Mouse (Mus musculus): Measurements from ENCODE around the gene Gm20458. TPM values are rescaled to one million over a fixed set of nuclear protein-coding genes. Genes with fewer than 3 reads are reported as not detected.

Gm20458 gene
- total and polyA plus RNA-seq, 2 experiments from 2014 or later: 6.9 to 15.0 TPM

- WGBS: 43% methylated on average over 22 of the region's 22 CpGs
- H3K27me3 ChIP-seq (ENCODE audit: insufficient read depth, low read length): no peaks in the 10 kb centered on the region
- H3K4me3 ChIP-seq (ENCODE audit: low read depth, low read length): no peak overlapping the region
- no peaks in the 10 kb centered on the region for H3K9me3 ChIP-seq (ENCODE audit: low read length)
- no peak for TF ChIP-seq CTCF (IDR thresholded peaks at IDR 0.05)
- no peak overlapping the region for H3K4me2 ChIP-seq (ENCODE audit: low read depth, low read length, poor library complexity, severe bottlenecking)
- H3K4me1 ChIP-seq (ENCODE audit: insufficient read depth, low read length): 0 out of 2 replicates have a peak, but pooled peaks cover 3% of the 10 kb centered on the region
- DNase-seq (ENCODE audit: low spot score) (no peak), ATAC-seq (ENCODE audit: low FRiP score) (no peak)
- no peak overlapping the region for H3K9ac ChIP-seq (replicated peaks; ENCODE audit: low read length, poor library complexity, severe bottlenecking)
- H3K27ac ChIP-seq (ENCODE audit: low read depth, low read length): no peak overlapping the region
- no peaks in the 10 kb centered on the region for H3K36me3 ChIP-seq (ENCODE audit: insufficient read depth, low read length)
These were observed 28.1 kb upstream of the Gm20458 start for GRCm38 (mm10) chr2:164432541-164433191.

- WGBS: 87% methylated on average over 9 of the region's 9 CpGs
- no peak overlapping the region for H3K27ac ChIP-seq (ENCODE audit: low read depth, low read length)
- H3K4me1 ChIP-seq (ENCODE audit: insufficient read depth, low read length): 0 out of 2 replicates have a peak, but pooled peaks cover 3% of the 10 kb centered on the region
- H3K9me3 ChIP-seq (ENCODE audit: low read length): no peaks in the 10 kb centered on the region
- no peak for TF ChIP-seq CTCF (IDR thresholded peaks at IDR 0.05)
- H3K4me3 ChIP-seq (ENCODE audit: low read depth, low read length): no peak overlapping the region
- H3K4me2 ChIP-seq (ENCODE audit: low read depth, low read length, poor library complexity, severe bottlenecking): no peak overlapping the region
- DNase-seq (ENCODE audit: low spot score): no peak
- H3K9ac ChIP-seq (replicated peaks; ENCODE audit: low read length, poor library complexity, severe bottlenecking): no peak overlapping the region
- ATAC-seq (ENCODE audit: low FRiP score): no peak
- H3K36me3 ChIP-seq (ENCODE audit: insufficient read depth, low read length): no peaks in the 10 kb centered on the region
- H3K27me3 ChIP-seq (ENCODE audit: insufficient read depth, low read length): no peaks in the 10 kb centered on the region
These were observed 27.4 kb upstream of the Gm20458 start for GRCm38 (mm10) chr2:164433278-164433895.

- no peak overlapping the region for H3K27ac ChIP-seq (ENCODE audit: low read depth, low read length)
- H3K4me2 ChIP-seq (ENCODE audit: low read depth, low read length, poor library complexity, severe bottlenecking): no peak overlapping the region
- no peak overlapping the region for H3K4me3 ChIP-seq (ENCODE audit: low read depth, low read length)
- H3K36me3 ChIP-seq (ENCODE audit: insufficient read depth, low read length): no peaks in the 10 kb centered on the region
- no peak overlapping the region for H3K9ac ChIP-seq (replicated peaks; ENCODE audit: low read length, poor library complexity, severe bottlenecking)
- no peaks in the 10 kb centered on the region for H3K9me3 ChIP-seq (ENCODE audit: low read length)
- 0 out of 2 replicates have a peak, but pooled peaks cover 3% of the 10 kb centered on the region for H3K4me1 ChIP-seq (ENCODE audit: insufficient read depth, low read length)
- ATAC-seq (ENCODE audit: low FRiP score) (no peak), DNase-seq (ENCODE audit: low spot score) (no peak)
- no peak for TF ChIP-seq CTCF (IDR thresholded peaks at IDR 0.05)
- WGBS: 92% methylated on average over 3 of the region's 3 CpGs
- H3K27me3 ChIP-seq (ENCODE audit: insufficient read depth, low read length): no peaks in the 10 kb centered on the region
These were observed 26.1 kb upstream of the Gm20458 start for GRCm38 (mm10) chr2:164434681-164435080.

GRCm38 (mm10) chr2:164435216-164436090, 25.3 kb upstream of the Gm20458 start:
- ATAC-seq (ENCODE audit: low FRiP score) (no peak), DNase-seq (ENCODE audit: low spot score) (no peak)
- 0 out of 2 replicates have a peak, but pooled peaks cover 3% of the 10 kb centered on the region for H3K4me1 ChIP-seq (ENCODE audit: insufficient read depth, low read length)
- 0 out of 2 replicates have a peak, but pooled peaks cover 2% of the 10 kb centered on the region for H3K27me3 ChIP-seq (ENCODE audit: insufficient read depth, low read length)
- no peak overlapping the region for H3K9ac ChIP-seq (replicated peaks; ENCODE audit: low read length, poor library complexity, severe bottlenecking)
- 77% methylated on average over 5 of the region's 5 CpGs for WGBS
- no peak overlapping the region for H3K27ac ChIP-seq (ENCODE audit: low read depth, low read length)
- H3K4me3 ChIP-seq (ENCODE audit: low read depth, low read length): no peak overlapping the region
- no peak overlapping the region for H3K4me2 ChIP-seq (ENCODE audit: low read depth, low read length, poor library complexity, severe bottlenecking)
- no peaks in the 10 kb centered on the region for H3K9me3 ChIP-seq (ENCODE audit: low read length)
- no peak for TF ChIP-seq CTCF (IDR thresholded peaks at IDR 0.05)
- H3K36me3 ChIP-seq (ENCODE audit: insufficient read depth, low read length): no peaks in the 10 kb centered on the region

GRCm38 (mm10) chr2:164436215-164436913, 24.4 kb upstream of the Gm20458 start:
- Histone ChIP-seq H3K27me3 (ENCODE audit: insufficient read depth, low read length) (peaks cover 5% of the 10 kb centered on the region; the same call in 1 of the 2 replicates), H3K9ac (replicated peaks; ENCODE audit: low read length, poor library complexity, severe bottlenecking) (no peak overlapping the region), H3K4me2 (ENCODE audit: low read depth, low read length, poor library complexity, severe bottlenecking) (no peak overlapping the region), H3K4me3 (ENCODE audit: low read depth, low read length) (no peak overlapping the region), H3K27ac (ENCODE audit: low read depth, low read length) (peak overlapping the region; percentile 32; the same call in 1 of the 2 replicates), H3K36me3 (ENCODE audit: insufficient read depth, low read length) (no peaks in the 10 kb centered on the region), H3K9me3 (ENCODE audit: low read length) (no peaks in the 10 kb centered on the region), H3K4me1 (ENCODE audit: insufficient read depth, low read length) (0 out of 2 replicates have a peak, but pooled peaks cover 3% of the 10 kb centered on the region)
- WGBS: 26% methylated on average over 8 of the region's 8 CpGs
- no peak for TF ChIP-seq CTCF (IDR thresholded peaks at IDR 0.05)
- DNase-seq (ENCODE audit: low spot score) (no peak), ATAC-seq (ENCODE audit: low FRiP score) (no peak)
